Mouse (Mus musculus): ENCODE measurements around the gene Hist1h2bb. TPM values are rescaled to one million over a fixed set of nuclear protein-coding genes. Genes with fewer than 3 reads are reported as not detected.
A peak's percentile ranks its signal among the peaks of the same experiment; 100 is the strongest.
"Not testable (repeated sequence)": the region's sequence is repeated elsewhere in the genome, so short reads cannot be mapped to it uniquely, and the experiment has no call there.

Gene Hist1h2bb
- polyA plus RNA-seq, 1 experiment: 1.3 TPM

GRCm38 (mm10) chr13:23700786-23701520 is 45.6 kb upstream of the Hist1h2bb start:
- H3K27me3 ChIP-seq (ENCODE audit: control insufficient read depth, insufficient read depth, insufficient read length): no peaks in the 10 kb centered on the region
- H3K36me3 ChIP-seq (ENCODE audit: control insufficient read depth, insufficient read depth): no peaks in the 10 kb centered on the region
- H3ac ChIP-seq (ENCODE audit: control insufficient read depth, insufficient read length): no peak overlapping the region
- TF ChIP-seq POLR2A (IDR thresholded peaks at IDR 0.05; ENCODE audit: insufficient read length, low read depth) (no peak), SRF (IDR thresholded peaks at IDR 0.05; ENCODE audit: control insufficient read depth, insufficient read length, low read depth) (no peak), TCF3 (IDR thresholded peaks at IDR 0.05; ENCODE audit: insufficient read length, low read depth) (no peak), TCF12 (IDR thresholded peaks at IDR 0.05; ENCODE audit: insufficient read depth, poor library complexity, severe bottlenecking) (no peak), USF1 (IDR thresholded peaks at IDR 0.05; ENCODE audit: low read depth) (no peak), CEBPB (IDR thresholded peaks at IDR 0.05; ENCODE audit: insufficient read depth, poor library complexity, severe bottlenecking) (no peak), REST (IDR thresholded peaks at IDR 0.05; ENCODE audit: insufficient read depth, insufficient read length) (no peak), POLR2AphosphoS2 (IDR thresholded peaks at IDR 0.05; ENCODE audit: insufficient read length, low read depth) (no peak), MYOD1 (IDR thresholded peaks at IDR 0.05; ENCODE audit: control insufficient read depth in 1 of 3, insufficient read length in 2 of 3, low read depth in 2 of 3) (no peak), E2F4 (IDR thresholded peaks at IDR 0.05; ENCODE audit: insufficient read depth) (no peak), MYOG (IDR thresholded peaks at IDR 0.05; ENCODE audit: control insufficient read depth in 1 of 3, insufficient read depth in 1 of 3, insufficient read length in 2 of 3, low read depth in 2 of 3) (no peak), MAX (IDR thresholded peaks at IDR 0.05; ENCODE audit: low read depth) (no peak)
- H3K4me2 ChIP-seq (ENCODE audit: low read depth): peak overlapping the region; percentile 49
- no peaks in the 10 kb centered on the region for H3K79me2 ChIP-seq (ENCODE audit: control insufficient read depth, insufficient read depth)
- no peak overlapping the region for H3K4me3 ChIP-seq

DNA sequence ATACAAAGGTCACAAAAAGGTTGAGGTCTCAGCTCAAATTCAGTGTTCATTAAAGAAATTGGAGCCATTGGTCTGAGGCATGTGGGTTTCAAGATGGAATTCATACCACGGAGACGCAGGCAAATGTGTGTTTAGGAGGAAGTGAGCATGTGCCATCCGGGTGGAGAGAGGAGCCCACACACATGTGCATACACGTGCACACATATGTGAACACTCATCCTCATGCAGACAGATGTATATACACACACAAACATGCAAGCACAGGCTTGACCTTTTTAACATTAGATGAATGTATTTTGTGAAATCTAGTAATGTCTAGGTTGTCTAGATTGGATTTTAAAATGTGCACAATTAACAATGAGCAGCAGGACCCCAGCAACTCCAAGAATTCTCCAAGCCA is 44.3 kb upstream of the Hist1h2bb start:
- H3ac ChIP-seq (ENCODE audit: control insufficient read depth, insufficient read length): no peak overlapping the region
- H3K36me3 ChIP-seq (ENCODE audit: control insufficient read depth, insufficient read depth): no peaks in the 10 kb centered on the region
- H3K4me3 ChIP-seq: no peak overlapping the region
- no peaks in the 10 kb centered on the region for H3K27me3 ChIP-seq (ENCODE audit: control insufficient read depth, insufficient read depth, insufficient read length)
- H3K79me2 ChIP-seq (ENCODE audit: control insufficient read depth, insufficient read depth): no peaks in the 10 kb centered on the region
- H3K4me2 ChIP-seq (ENCODE audit: low read depth): no peak overlapping the region
- TF ChIP-seq MAX (IDR thresholded peaks at IDR 0.05; ENCODE audit: low read depth): no peak
- no peak for TF ChIP-seq TCF12 (IDR thresholded peaks at IDR 0.05; ENCODE audit: insufficient read depth, poor library complexity, severe bottlenecking)
- TF ChIP-seq MYOD1 (IDR thresholded peaks at IDR 0.05; ENCODE audit: control insufficient read depth in 1 of 3, insufficient read length in 2 of 3, low read depth in 2 of 3): no peak
- TF ChIP-seq TCF3 (IDR thresholded peaks at IDR 0.05; ENCODE audit: insufficient read length, low read depth): no peak
- no peak for TF ChIP-seq POLR2AphosphoS2 (IDR thresholded peaks at IDR 0.05; ENCODE audit: insufficient read length, low read depth)
- TF ChIP-seq REST (IDR thresholded peaks at IDR 0.05; ENCODE audit: insufficient read depth, insufficient read length): no peak
- TF ChIP-seq POLR2A (IDR thresholded peaks at IDR 0.05; ENCODE audit: insufficient read length, low read depth): no peak
- no peak for TF ChIP-seq CEBPB (IDR thresholded peaks at IDR 0.05; ENCODE audit: insufficient read depth, poor library complexity, severe bottlenecking)
- no peak for TF ChIP-seq E2F4 (IDR thresholded peaks at IDR 0.05; ENCODE audit: insufficient read depth)
- TF ChIP-seq USF1 (IDR thresholded peaks at IDR 0.05; ENCODE audit: low read depth): no peak
- TF ChIP-seq MYOG (IDR thresholded peaks at IDR 0.05; ENCODE audit: control insufficient read depth in 1 of 3, insufficient read depth in 1 of 3, insufficient read length in 2 of 3, low read depth in 2 of 3): no peak
- no peak for TF ChIP-seq SRF (IDR thresholded peaks at IDR 0.05; ENCODE audit: control insufficient read depth, insufficient read length, low read depth)

- H3K4me2 ChIP-seq (ENCODE audit: low read depth); H3K36me3 ChIP-seq (ENCODE audit: control insufficient read depth, insufficient read depth); H3K27me3 ChIP-seq (ENCODE audit: control insufficient read depth, insufficient read depth, insufficient read length); H3ac ChIP-seq (ENCODE audit: control insufficient read depth, insufficient read length); H3K79me2 ChIP-seq (ENCODE audit: control insufficient read depth, insufficient read depth); H3K4me3 ChIP-seq: not testable (repeated sequence)
These were observed 43.7 kb upstream of the Hist1h2bb start for GRCm38 (mm10) chr13:23702801-23703200.

DNA sequence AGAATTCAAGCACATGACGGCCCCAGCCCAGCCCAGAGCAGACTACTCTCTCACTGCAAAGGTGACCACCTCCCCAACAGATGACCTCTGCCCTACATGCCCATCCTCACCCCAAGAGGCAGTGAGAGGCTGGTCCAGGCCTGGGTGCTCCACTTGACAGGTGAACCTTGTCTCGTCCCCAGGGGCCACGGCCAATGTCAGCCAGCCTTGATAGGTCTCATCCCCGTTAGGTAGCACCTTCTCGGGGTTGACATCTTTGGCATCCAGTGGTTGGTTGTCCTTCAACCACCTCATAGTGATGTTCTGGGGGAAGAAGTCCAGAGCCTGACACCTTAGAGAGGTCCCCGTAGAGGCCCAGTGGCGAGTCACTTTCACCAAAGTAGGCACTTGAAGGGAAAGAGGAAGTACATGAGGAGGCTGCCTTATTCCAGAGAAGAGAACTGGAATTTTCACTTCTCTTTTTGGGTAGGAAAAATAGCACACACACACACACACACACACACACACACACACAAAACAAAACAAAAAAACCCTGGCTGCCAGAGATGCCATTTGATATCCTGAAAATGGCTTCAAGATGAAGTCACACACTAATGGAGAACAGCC is 40.7 kb upstream of the Hist1h2bb start:
- H3K4me3 ChIP-seq: no peak overlapping the region
- H3K79me2 ChIP-seq (ENCODE audit: control insufficient read depth, insufficient read depth): no peaks in the 10 kb centered on the region
- no peak overlapping the region for H3ac ChIP-seq (ENCODE audit: control insufficient read depth, insufficient read length)
- no peak overlapping the region for H3K4me2 ChIP-seq (ENCODE audit: low read depth)
- H3K36me3 ChIP-seq (ENCODE audit: control insufficient read depth, insufficient read depth): no peaks in the 10 kb centered on the region
- H3K27me3 ChIP-seq (ENCODE audit: control insufficient read depth, insufficient read depth, insufficient read length): no peaks in the 10 kb centered on the region
- no peak for TF ChIP-seq USF1 (IDR thresholded peaks at IDR 0.05; ENCODE audit: low read depth)
- no peak for TF ChIP-seq POLR2AphosphoS2 (IDR thresholded peaks at IDR 0.05; ENCODE audit: insufficient read length, low read depth)
- no peak for TF ChIP-seq TCF12 (IDR thresholded peaks at IDR 0.05; ENCODE audit: insufficient read depth, poor library complexity, severe bottlenecking)
- TF ChIP-seq TCF3 (IDR thresholded peaks at IDR 0.05; ENCODE audit: insufficient read length, low read depth): no peak
- TF ChIP-seq SRF (IDR thresholded peaks at IDR 0.05; ENCODE audit: control insufficient read depth, insufficient read length, low read depth): no peak
- TF ChIP-seq CEBPB (IDR thresholded peaks at IDR 0.05; ENCODE audit: insufficient read depth, poor library complexity, severe bottlenecking): no peak
- TF ChIP-seq MYOG (IDR thresholded peaks at IDR 0.05; ENCODE audit: control insufficient read depth in 1 of 3, insufficient read depth in 1 of 3, insufficient read length in 2 of 3, low read depth in 2 of 3): no peak
- no peak for TF ChIP-seq E2F4 (IDR thresholded peaks at IDR 0.05; ENCODE audit: insufficient read depth)
- TF ChIP-seq MYOD1 (IDR thresholded peaks at IDR 0.05; ENCODE audit: control insufficient read depth in 1 of 3, insufficient read length in 2 of 3, low read depth in 2 of 3): no peak
- TF ChIP-seq MAX (IDR thresholded peaks at IDR 0.05; ENCODE audit: low read depth): no peak
- TF ChIP-seq REST (IDR thresholded peaks at IDR 0.05; ENCODE audit: insufficient read depth, insufficient read length): no peak
